Mouse (Mus musculus) hindbrain, embryonic 12.5 days (tissue): ENCODE data around the gene Fam173a. TPM values are rescaled to one million over a fixed set of nuclear protein-coding genes. Genes with fewer than 3 reads are reported as not detected.
"Not testable (repeated sequence)": the region's sequence is repeated elsewhere in the genome, so short reads cannot be mapped to it uniquely, and the experiment has no call there.

Source experiments
- ATAC-seq: fragments of 200-750 bp; cut with Nextera tagmentation; 2 replicates; pipeline ENCODE4 v1.8.0; 2017; ENCODE audit warnings: moderate TSS enrichment; ENCODE audit not compliant: low FRiP score
- H3K27ac ChIP-seq: fragments of 300-500 bp; sonication (generic); 2 replicates; pipeline ENCODE4 v1.5.1; 2016; ENCODE audit warnings: mild to moderate bottlenecking
- H3K27me3 ChIP-seq: fragments of 300-500 bp; sonication (generic); 2 replicates; pipeline ENCODE4 v1.6.1; 2016; ENCODE audit warnings: mild to moderate bottlenecking
- H3K36me3 ChIP-seq: fragments of 300-500 bp; sonication (generic); 2 replicates; pipeline ENCODE4 v1.6.1; 2016; ENCODE audit warnings: mild to moderate bottlenecking
- H3K4me1 ChIP-seq: fragments of 300-500 bp; sonication (generic); 2 replicates; pipeline ENCODE4 v1.6.1; 2016
- H3K4me2 ChIP-seq: fragments of 300-500 bp; sonication (generic); replicated peaks from 2 replicates; pipeline ENCODE4 v1.6.1; 2016; ENCODE audit warnings: mild to moderate bottlenecking
- H3K4me3 ChIP-seq: fragments of 300-500 bp; sonication (generic); 2 replicates; pipeline ENCODE4 v1.5.1; 2016; ENCODE audit warnings: mild to moderate bottlenecking
- H3K9ac ChIP-seq: fragments of 300-500 bp; sonication (generic); 2 replicates; pipeline ENCODE4 v1.6.1; 2016; ENCODE audit warnings: mild to moderate bottlenecking, moderate library complexity
- H3K9me3 ChIP-seq: fragments of 300-500 bp; sonication (generic); replicated peaks from 2 replicates; pipeline ENCODE4 v1.6.1; 2016; ENCODE audit warnings: mild to moderate bottlenecking
- WGBS: fragments of 180-500 bp; shearing (Covaris S2); methylation state at CpG from one replicate; pipeline ENCODE4 v1.1.7; 2016; 5-methylcytosine and 5-hydroxymethylcytosine counted together
- polyA plus RNA-seq: library from polyadenylated mRNA; unstranded; fragments of >200 nt; fragmentation: Nextera tagmentation; extraction: Ambion mirVana; gene quantifications from 2 replicates; pipeline ENCODE4 v1.2.1, GENCODE M21; 2016

Fam173a gene
- polyA plus RNA-seq, 1 experiment from 2014 or later: 76.0 TPM

DNA sequence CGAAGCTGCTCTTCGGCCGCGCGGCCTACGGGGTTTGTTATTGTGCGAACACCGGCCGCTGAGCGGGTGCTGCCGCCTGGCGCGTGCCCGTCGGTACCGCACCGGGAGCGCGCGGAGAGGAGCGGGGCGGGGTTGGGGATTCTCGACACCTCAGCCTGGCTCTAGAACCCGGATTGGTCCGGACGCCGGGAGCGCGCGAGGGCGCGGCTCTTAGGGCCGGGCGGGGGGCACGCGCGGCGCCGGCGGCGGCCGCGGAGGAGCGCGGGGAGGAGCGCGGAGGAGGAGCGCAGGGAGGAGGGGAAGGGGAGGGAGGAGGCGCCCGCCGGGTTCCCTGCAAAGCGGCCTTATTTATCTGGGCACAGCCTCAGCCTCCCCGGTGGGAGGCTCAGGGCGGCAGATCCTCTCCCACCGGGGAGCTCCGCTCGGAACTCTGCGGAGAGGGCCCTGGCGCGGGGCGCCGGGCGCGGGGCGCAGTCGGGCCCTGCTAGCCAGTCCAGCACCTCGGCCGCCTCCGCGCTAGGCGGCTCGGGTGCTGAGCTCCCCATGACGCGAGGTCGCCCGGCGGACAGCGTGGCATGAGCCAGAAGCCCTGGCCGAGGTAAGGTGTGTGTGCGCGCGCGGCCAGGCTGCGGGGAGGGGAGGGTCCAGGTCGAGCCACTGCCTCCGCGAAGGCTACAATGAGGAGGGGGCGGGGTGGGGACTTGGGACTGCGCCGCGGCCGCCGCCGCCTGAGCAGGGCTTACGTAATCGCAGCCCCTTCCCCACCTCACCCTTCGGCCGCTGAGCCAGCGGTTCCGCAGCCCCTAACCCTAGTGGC is 16.3 kb upstream of the Fam173a start, which contains the start of gene Fbxl16:
Gene Fbxl16 (plus strand): TSS at position 297 of the 817 bp plus-strand sequence.
- H3K36me3 ChIP-seq: no peaks in the 10 kb centered on the region
- ATAC-seq: peak; percentile 85
- under 1% methylated on average over 70 of the region's 100 CpGs for WGBS
- H3K9me3 ChIP-seq: no peaks in the 10 kb centered on the region
- peak within 1 kb of the TSS; percentile 84 for H3K4me2 ChIP-seq
- peaks cover 46% of the 10 kb centered on the region for H3K4me1 ChIP-seq
- H3K27me3 ChIP-seq: peaks cover 16% of the 10 kb centered on the region
- H3K27ac ChIP-seq: peak within 1 kb of the TSS; percentile 98
- H3K4me3 ChIP-seq: peak within 1 kb of the TSS; percentile 86
- peak within 1 kb of the TSS; percentile 92 for H3K9ac ChIP-seq

DNA sequence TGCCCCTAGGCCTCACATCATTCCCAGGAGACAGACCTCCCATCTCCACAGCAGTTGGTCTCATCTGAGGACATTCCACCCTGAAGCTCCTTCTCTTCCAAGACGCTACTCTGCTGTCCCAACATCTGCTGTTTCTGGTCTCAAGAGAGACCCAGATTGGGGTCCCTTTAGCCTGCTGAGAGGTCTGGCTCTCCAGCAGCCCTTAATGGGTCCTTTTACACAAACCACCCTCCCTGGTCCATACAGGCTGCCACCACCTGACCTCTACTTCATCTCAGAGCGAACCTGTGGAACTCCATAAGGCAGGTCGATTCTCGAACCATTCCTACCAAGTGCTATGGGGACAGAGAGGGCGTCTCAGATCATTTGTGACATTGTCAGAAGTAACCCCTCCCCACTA is 15.3 kb upstream of the Fam173a start:
- H3K9ac ChIP-seq: peak overlapping the region; percentile 92
- H3K36me3 ChIP-seq: no peaks in the 10 kb centered on the region
- peak overlapping the region; percentile 98 for H3K27ac ChIP-seq
- H3K4me1 ChIP-seq: peaks cover 47% of the 10 kb centered on the region
- peaks cover 16% of the 10 kb centered on the region for H3K27me3 ChIP-seq
- peak overlapping the region; percentile 86 for H3K4me3 ChIP-seq
- peak overlapping the region; percentile 84 for H3K4me2 ChIP-seq
- WGBS: 38% methylated on average over 5 of the region's 5 CpGs
- H3K9me3 ChIP-seq: no peaks in the 10 kb centered on the region
- no peak for ATAC-seq

DNA sequence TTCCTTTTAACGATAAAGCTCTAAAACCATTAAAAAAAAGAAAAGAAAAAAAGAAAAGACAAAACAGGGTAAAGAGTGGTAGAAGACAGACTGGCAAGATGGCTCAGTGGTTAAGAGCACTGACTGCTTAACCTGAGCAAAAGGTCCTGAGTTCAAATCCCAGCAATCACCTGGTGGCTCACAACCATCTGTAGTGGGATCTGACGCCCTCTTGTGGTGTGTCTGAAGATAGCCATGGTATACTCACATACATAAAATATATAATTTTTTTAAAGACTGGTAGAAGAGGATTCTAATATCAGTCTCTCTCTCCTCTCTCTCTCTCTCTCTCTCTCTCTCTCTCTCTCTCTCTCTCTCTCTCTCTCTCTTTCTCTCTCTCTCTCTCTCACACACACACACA is 14.8 kb upstream of the Fam173a start:
- H3K36me3 ChIP-seq, H3K4me3 ChIP-seq, H3K27ac ChIP-seq, H3K4me2 ChIP-seq, ATAC-seq, H3K9me3 ChIP-seq, H3K9ac ChIP-seq: not testable (repeated sequence)
- Histone ChIP-seq H3K4me1 (peaks cover 49% of the 10 kb centered on the region), H3K27me3 (peaks cover 13% of the 10 kb centered on the region)
- WGBS: 53% methylated on average over 2 of the region's 2 CpGs

DNA sequence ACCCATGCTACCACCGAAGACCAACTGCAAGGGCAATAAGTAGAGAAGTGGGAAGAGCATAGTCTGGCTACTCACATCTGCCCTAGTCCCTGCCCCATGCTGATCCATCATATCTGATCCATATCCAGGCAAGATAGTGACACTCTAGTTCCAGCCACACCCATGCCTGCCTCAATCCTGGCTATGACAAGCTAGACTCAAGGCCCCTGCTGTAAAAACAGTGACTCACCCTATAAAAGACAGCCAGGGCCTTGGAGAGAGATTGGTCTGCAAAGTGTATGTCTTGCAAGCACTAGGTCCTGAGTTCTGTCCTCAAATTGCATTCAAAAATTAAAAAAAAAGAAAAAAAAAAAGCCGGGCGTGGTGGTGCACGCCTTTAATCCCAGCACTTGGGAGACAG is 13.8 kb upstream of the Fam173a start:
- Histone ChIP-seq H3K9me3 (no peaks in the 10 kb centered on the region), H3K4me1 (peaks cover 53% of the 10 kb centered on the region), H3K27me3 (peaks cover 5% of the 10 kb centered on the region), H3K4me3 (no peak overlapping the region), H3K36me3 (no peaks in the 10 kb centered on the region), H3K4me2 (no peak overlapping the region), H3K9ac (no peak overlapping the region), H3K27ac (no peak overlapping the region)
- 82% methylated on average over 4 of the region's 4 CpGs for WGBS
- no peak for ATAC-seq

DNA sequence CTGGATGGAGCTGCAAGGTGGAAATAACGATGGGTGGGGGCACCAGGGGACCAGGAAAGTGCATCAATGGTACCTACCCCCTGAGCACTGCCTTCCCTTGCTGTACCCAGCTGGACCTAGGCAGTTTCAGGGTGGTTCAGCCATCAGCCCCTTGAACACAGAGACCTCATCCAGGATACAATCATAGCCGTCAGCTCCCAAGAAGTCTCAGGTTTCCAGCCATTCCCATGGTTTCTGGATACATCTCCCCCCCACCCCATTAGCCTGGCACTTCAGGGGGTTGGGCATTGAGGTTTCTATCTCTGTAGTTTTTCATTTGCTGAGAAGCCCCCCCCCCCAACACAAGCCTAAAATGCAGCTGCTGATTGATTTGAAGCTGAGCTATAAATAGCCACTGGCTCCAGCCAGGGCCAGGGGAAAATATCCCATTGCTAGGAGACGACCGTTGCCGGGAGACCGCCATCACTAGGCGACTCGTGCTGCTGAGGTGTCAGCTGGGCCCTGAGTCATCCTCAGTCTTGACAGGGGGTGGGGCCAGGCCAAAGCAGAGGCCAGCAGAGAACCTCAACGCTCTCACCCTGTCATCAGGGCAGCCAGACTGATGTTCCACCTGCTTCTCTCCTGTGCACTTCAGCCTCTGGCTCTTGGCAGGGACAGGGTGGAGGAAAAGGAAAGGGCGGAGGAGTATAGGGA is 10.3 kb upstream of the Fam173a start:
- peak; percentile 93 for ATAC-seq
- H3K36me3 ChIP-seq: no peaks in the 10 kb centered on the region
- H3K4me3 ChIP-seq: no peak overlapping the region; the same call in 1 of the 2 replicates
- peak overlapping the region; percentile 39 for H3K4me2 ChIP-seq
- 4% methylated on average over 10 of the region's 10 CpGs for WGBS
- peak overlapping the region; percentile 94 for H3K27ac ChIP-seq
- peaks cover 29% of the 10 kb centered on the region for H3K4me1 ChIP-seq
- H3K9ac ChIP-seq: peak overlapping the region; percentile 28
- no peaks in the 10 kb centered on the region for H3K9me3 ChIP-seq
- H3K27me3 ChIP-seq: no peaks in the 10 kb centered on the region; the same call in 1 of the 2 replicates

DNA sequence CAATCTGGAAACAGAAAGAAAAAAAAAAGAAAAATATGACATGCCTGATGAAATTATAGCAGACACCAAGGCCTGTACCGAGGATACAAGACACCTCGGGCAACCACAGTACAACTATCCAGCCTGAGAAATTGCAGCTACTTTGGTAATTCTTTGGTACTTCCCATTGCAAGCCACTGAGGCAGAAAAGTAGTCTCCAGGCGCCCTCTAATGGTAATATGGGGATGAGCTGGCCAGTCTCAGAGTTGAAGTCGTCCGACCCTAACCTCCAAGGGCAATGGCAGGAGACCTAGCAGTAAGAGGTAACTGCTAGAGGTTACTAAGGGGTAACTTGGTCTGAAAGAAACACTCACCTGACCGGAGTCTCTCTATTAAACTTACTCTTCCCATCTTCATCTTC is 8.3 kb upstream of the Fam173a start:
- Histone ChIP-seq H3K36me3 (no peaks in the 10 kb centered on the region), H3K4me2 (no peak overlapping the region), H3K9me3 (no peaks in the 10 kb centered on the region), H3K9ac (no peak overlapping the region), H3K27ac (no peak overlapping the region), H3K27me3 (no peaks in the 10 kb centered on the region; the same call in 1 of the 2 replicates), H3K4me3 (no peak overlapping the region), H3K4me1 (peaks cover 40% of the 10 kb centered on the region)
- 7% methylated on average over 6 of the region's 6 CpGs for WGBS
- ATAC-seq: no peak

DNA sequence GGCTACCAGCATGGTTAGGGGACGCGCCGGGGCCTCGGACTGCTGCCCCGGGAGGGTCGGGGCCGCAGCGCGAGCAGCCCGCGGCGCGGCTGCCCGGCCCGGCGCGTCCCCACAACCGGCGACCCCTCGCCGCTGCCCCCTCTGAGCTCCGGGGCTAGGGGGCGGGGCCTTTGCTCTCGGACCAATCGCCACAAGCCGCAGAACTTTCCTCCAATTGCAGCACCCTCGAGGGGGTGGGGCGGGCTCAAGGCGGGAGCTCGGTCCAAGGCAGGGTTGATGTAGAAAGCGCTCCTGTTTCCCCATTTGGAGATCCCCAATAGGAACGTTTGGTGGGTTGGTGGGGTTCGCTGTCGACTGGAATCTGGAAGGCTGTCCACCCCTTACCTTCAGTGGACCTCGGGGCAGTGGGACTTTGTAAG is 4.3 kb upstream of the Fam173a start, which contains the start of gene Metrn:
Gene Metrn (minus strand): TSS at position 186 of the 419 bp plus-strand sequence.
- peaks cover 51% of the 10 kb centered on the region for H3K4me1 ChIP-seq
- H3K36me3 ChIP-seq: no peaks in the 10 kb centered on the region
- peak within 1 kb of the TSS; percentile 92 for H3K4me2 ChIP-seq
- H3K9me3 ChIP-seq: no peaks in the 10 kb centered on the region
- ATAC-seq: peak; percentile 70
- peak within 1 kb of the TSS; percentile 73 for H3K9ac ChIP-seq
- H3K27ac ChIP-seq: peak within 1 kb of the TSS; percentile 93
- WGBS: 0% methylated on average over 35 of the region's 35 CpGs
- H3K27me3 ChIP-seq: no peaks in the 10 kb centered on the region
- H3K4me3 ChIP-seq: peak within 1 kb of the TSS; percentile 76

DNA sequence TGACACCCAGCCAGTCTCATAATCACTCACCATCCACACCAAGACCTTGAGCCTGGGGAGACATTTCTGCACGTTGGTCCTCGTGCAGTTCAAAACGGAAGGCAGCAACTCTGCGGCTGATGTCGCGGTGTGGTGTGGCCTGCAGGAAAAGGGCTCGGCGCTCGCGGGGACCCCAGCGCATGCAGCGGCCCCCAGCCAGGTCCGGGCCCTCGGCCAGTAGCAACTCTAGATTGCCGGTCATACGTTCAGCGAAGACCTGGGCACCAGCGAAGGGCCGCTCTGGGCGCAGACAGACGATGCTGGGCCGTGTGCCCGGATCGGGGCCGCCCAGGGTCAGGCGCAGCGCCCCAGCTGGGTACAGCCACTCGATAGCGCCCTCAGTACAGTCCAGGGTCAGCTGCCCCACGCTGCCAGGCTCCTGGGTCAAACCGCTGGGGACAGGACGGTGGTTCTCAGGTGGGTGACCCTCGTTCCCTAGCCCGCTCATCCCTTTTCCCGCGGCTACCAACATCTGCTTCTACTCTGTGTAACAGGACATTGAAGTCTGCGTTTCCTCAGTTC is 3.6 kb upstream of the Fam173a start:
- H3K4me1 ChIP-seq: peaks cover 53% of the 10 kb centered on the region
- no peak for ATAC-seq
- H3K9me3 ChIP-seq: no peaks in the 10 kb centered on the region
- H3K4me2 ChIP-seq: peak overlapping the region; percentile 92
- H3K9ac ChIP-seq: peak overlapping the region; percentile 73
- H3K27me3 ChIP-seq: no peaks in the 10 kb centered on the region
- no peaks in the 10 kb centered on the region for H3K36me3 ChIP-seq
- H3K4me3 ChIP-seq: peak overlapping the region; percentile 76
- H3K27ac ChIP-seq: peak overlapping the region; percentile 93
- WGBS: 1% methylated on average over 37 of the region's 37 CpGs

DNA sequence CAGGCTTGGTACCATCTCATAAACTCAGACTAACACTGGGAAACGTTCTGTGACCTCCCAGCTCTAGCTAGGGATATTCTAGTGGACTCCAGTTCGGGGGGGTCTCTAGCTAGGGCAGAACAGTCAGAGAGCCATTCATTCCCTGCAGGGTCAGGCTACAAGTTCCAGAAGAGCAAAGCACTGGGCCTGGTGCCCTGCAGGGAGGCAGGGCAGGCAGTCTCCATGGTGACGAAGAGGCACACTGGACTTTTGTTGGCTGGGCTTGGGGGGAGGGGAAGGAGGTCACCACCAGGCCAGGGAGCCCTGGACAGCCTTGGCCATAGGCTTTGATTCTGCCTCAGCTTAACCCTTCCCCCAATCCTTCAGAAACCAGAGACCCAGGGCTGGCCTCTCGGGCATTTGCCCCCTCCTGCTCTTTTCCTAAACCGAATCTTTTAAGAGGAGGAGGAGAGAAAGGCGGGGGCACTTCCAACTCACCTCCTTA is 3.0 kb upstream of the Fam173a start, which contains the start of gene AC134908.4:
Gene AC134908.4 (minus strand): TSS at position 51 of the 484 bp plus-strand sequence.
- Histone ChIP-seq H3K36me3 (no peaks in the 10 kb centered on the region), H3K9ac (peak within 1 kb of the TSS; percentile 73), H3K27ac (peak within 1 kb of the TSS; percentile 93), H3K4me3 (peak within 1 kb of the TSS; percentile 76), H3K27me3 (no peaks in the 10 kb centered on the region), H3K4me1 (peaks cover 58% of the 10 kb centered on the region), H3K4me2 (peak within 1 kb of the TSS; percentile 92), H3K9me3 (no peaks in the 10 kb centered on the region)
- 4% methylated on average over 6 of the region's 6 CpGs for WGBS
- no peak for ATAC-seq

DNA sequence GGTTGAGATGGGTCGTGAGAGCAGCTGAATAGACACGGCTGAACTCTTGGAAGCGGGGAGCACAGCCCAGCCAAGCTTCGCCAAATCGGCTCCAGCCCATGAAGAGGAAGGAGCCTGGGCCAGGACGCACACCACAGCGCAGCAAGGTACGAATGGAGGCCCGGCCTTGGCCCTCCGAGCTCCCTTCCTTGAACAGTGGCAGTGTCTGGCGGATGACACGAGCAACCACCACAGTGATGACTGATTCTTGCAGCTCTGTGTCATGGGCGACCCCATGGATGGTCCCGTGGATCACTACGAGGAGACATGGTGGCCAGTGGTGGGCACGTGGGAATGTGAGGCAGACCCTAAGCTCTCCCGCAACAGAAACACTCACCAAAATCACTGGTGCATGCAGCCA is 2.3 kb upstream of the Fam173a start:
- Histone ChIP-seq H3K4me1 (peaks cover 61% of the 10 kb centered on the region), H3K36me3 (no peaks in the 10 kb centered on the region), H3K4me2 (peak overlapping the region; percentile 92), H3K9me3 (no peaks in the 10 kb centered on the region), H3K27me3 (no peaks in the 10 kb centered on the region), H3K27ac (peak overlapping the region; percentile 93), H3K9ac (peak overlapping the region; percentile 73), H3K4me3 (peak overlapping the region; percentile 76)
- ATAC-seq: no peak
- 39% methylated on average over 17 of the region's 17 CpGs for WGBS

DNA sequence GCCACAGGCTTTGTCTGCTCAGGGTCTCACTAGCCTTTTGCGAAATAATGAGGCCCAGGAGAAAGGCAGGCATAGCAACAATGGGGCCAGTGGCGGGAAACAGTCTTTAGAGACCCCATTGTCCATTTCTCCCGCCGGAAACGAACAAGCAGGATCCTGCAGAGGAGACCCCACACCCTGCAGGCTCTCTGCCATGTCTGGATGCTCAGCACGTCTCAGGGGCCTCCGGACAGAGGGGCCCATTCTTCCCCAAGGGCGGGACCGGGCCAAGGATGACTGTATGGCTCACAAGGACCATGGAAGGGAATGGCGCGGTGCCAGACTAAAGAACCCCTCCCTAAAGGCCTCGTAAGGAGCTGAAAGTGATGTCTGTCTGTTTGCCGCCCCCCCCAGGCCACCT is 1.5 kb upstream of the Fam173a start:
- peak; percentile 44 for ATAC-seq
- 30% methylated on average over 13 of the region's 13 CpGs for WGBS
- H3K4me1 ChIP-seq: peaks cover 61% of the 10 kb centered on the region

More for the DNA sequence above, 1.5 kb upstream of the Fam173a start:
- H3K4me2 ChIP-seq: peak overlapping the region; percentile 92
- H3K36me3 ChIP-seq: peaks cover 8% of the 10 kb centered on the region; the same call in 1 of the 2 replicates
- no peaks in the 10 kb centered on the region for H3K9me3 ChIP-seq
- H3K9ac ChIP-seq: no peak overlapping the region
- H3K27ac ChIP-seq: peak overlapping the region; percentile 93
- 0 out of 2 replicates have a peak overlapping the region, but pooled peaks have one; percentile 3 for H3K4me3 ChIP-seq
- H3K27me3 ChIP-seq: no peaks in the 10 kb centered on the region
